Mouse (Mus musculus) liver, postnatal 0 days (tissue): ENCODE results near the gene Ints13.

ENCODE experiments used
- CTCF ChIP-seq: sonication (generic); IDR thresholded peaks from 2 replicates; pipeline ENCODE4 v1.5.1; 2016; ENCODE audit warnings: antibody characterized with exemption, low read depth
- EP300 ChIP-seq: IDR thresholded peaks from 2 replicates; pipeline ENCODE4 v1.6.1; 2016; ENCODE audit warnings: antibody characterized with exemption, low read depth, mild to moderate bottlenecking

GRCm38 (mm10) chr6:146530363-146530762, 47.3 kb downstream of the Ints13 start:
- TF ChIP-seq EP300 (no peak), CTCF (no peak)
